Mouse (Mus musculus) gastrocnemius, postnatal 36 days (tissue): ENCODE measurements around the gene Flot1. TPM values are rescaled to one million over a fixed set of nuclear protein-coding genes. Genes with fewer than 3 reads are reported as not detected.

Experiments
- DNase-seq, 2 experiments: peaks; one replicate each; pipeline ENCODE4 v3.0.0; 2022
- intact Hi-C: fragments of 180-260 bp; cut with DNase I; formaldehyde crosslinking; loops from one replicate; pipeline ENCODE4 v1.15.1; 2025
- total RNA-seq, 2 experiments: library from RNA; stranded (reverse); gene quantifications; 2 replicates each; pipeline ENCODE4 v1.2.3; 2021

Flot1 gene
- total RNA-seq, 2 experiments from 2014 or later, result 44.0 to 44.1 TPM

DNA sequence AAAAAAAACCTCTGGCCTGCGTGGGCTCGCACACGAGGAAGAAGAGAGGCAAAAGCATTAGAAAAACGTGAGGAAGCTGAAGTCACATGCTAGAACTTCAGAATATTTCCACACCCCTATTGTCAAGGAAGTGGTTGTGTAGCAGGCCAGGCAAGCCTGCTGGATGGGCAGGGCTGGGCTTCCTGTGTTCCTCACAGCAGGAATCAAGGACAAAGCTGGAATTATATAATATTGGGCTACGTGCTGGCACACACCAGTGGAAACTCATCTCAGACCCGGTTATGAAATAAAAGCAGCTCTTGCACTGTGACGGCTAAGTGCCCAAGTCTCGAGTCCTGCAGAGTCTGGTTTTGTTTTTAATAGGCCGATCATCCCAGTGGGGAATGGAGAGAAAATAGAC is 15.0 kb upstream of the Flot1 start:
- intact Hi-C loops, result no loop called here
- peak; percentile 50 to 58 for DNase-seq

DNA sequence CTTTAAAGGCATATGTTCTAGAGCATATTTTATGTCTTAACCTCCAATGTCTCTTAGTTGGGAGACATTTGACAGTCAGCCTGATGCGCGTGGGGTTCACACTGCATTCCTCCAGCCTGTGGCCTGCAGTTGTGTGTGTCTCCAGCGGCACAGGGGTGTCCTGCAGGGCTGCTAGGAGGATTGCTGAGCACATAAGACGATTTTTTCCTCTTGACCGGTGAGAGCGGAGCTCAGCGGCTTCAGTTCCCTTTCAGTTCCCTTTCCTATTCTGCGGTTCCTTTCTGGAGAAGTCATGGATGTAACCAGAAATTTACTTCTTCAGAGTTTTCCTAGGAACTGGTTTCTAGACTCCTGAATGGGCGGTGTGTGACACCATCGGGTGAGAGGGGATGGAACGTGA is 13.6 kb upstream of the Flot1 start:
- intact Hi-C loops, result no loop called here
- DNase-seq, result no peak

DNA sequence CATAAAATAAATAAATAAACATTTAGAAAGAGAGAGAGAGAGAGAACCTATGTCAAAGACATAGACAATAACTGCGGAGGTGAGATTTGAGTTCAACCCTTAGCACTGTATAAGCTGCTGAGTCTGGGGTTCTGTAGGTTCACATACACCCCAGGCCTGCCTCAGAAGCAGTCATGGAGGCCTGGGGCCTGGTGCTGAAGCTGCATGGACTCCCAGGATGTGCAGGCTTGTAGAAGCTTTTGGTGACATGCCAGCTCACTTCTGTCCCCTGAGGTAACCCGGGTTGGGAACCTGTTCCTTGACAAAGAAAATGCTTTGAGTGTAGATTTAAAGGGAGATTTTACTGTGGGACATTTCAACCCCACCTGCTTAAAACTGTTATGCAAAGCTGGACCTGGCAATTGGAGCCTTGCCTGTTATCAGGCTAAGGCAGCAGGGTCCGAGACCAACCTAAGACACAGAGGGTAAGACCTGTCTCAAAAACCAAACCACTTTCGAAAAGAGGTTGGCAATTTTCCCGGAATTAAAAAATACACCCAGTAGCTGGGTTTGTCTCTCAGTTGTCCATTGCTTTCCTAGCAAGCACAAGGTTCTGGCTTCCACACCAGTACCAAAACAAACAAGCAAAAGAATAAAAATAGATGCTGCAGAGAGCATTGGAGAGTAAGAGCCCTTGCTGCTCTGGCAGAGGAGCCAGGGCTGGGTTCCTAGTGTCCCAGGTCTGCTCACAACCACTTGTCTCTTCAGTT is 12.0 kb upstream of the Flot1 start:
- intact Hi-C loops, result no loop called here
- no peak for DNase-seq

DNA sequence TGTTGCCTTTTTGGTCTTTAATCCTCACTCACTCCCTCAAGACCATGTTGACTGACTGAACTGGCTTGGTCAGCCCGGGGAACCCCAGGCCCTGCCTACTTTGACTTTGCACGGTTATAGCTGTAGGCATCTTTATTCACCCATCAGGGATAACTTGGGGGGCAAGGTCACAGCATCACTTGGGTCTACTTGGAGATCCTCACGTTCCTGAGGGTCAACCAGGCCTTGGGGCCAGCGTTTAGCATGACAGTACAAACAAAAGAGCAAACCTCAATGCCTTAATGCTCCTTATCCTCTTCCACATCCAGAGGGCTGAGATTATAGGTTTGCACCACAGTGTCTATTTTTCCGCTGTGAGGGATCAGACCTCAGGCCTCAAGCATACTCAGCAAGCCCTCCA is 10.7 kb upstream of the Flot1 start:
- intact Hi-C loops, result no loop called here
- no peak for DNase-seq

DNA sequence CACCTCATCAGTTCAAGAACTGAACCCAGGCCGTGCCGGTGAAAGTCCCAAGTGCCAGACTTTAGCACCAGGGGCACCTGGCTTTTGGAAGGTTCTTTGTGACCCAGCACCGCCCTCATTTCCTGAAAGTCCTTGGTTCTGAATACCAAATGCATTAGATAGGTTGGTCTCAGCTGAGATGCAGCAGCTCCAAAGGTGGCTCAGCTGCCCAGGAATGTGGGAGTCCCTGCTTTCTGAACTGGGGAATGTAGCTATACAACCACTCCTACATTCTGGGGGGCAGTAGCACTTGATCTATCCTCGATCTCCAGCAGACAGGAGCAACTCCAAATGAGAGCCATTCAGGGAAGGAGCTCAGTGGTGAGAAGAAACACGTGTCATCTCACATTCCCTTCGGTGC is 10.3 kb upstream of the Flot1 start:
- intact Hi-C loops, result no loop called here
- DNase-seq, result no peak

DNA sequence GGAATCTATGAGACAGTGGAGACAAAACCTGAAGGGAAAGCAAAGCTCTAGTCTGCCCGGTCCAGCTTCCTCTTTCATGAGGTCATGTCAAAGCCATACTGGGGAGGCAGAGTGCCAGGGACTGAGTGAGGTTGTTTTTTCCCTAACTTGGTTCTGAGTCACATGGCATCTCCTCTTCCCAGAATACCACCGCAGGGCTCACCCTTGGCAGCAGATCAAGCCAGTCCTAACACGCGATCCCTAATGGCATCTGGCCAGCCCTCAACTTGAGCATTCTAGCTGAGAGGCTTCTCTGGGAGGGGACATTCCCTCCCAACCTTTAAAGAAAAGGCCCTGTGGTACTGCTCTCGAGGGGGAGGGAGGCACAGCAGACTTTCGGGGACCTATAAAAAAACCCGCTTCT is 9.8 kb upstream of the Flot1 start:
- DNase-seq, result peak; percentile 85 to 92

DNA sequence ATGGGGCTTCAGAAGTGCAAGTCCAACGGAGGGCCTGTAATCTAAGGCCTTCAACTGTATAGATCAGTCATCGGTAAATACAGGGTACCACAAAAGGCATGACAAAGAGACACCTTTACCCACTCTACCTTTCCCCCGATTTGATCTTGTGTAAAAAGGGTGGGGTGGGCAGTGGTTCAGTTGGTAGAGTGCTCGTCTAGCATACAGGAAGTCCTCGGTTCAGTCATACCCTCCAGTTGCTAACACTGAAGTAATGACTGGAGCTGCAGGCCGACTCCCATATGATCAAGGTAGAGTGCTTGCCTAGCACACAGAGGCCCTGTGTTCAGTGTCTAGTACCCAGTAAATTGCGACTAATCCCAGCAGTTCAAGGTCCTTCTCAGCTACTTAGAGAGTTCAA is 9.4 kb upstream of the Flot1 start:
- intact Hi-C loops, result no loop called here
- no peak for DNase-seq

More for the DNA sequence above, 9.8 kb upstream of the Flot1 start:
- intact Hi-C loops, result no loop called here

DNA sequence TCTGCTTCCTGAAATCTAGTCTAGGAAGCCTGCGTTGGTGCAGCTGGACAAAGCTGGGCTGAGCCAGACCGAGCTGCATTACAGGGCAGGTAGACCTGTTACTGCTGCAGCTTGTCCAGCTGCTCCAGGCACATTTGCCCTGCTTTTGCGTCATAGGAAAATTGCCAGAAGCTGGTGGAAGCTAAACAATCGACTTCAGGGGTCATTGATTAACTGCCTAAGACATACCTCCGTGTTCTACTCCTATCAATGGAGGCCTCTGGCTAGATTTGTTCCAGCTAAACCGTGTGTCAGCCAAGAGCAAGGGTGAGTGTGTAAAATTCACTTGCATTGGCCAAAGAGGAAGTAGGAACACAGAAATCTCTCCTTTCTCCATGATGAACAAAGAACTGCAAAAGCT is 8.4 kb upstream of the Flot1 start:
- intact Hi-C loops, result no loop called here
- DNase-seq, result no peak

DNA sequence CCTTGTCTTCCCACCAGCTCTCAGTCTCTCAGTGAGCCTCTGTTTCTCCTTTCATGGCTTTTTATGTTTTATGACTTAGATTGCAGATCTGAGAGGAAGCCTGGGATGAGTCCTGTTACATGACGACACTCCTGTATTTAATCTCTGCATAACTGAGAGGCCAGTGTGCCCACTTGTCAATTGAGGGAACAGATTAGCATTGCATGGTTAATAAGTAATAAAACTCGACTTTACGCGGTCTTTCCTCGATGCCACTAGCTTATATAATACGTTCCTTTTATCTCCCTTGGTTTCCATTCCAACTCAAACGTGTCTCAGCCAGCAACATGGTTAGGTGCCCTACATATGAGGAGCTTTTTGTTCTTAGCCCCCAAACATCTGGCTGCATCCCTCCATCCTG is 7.2 kb upstream of the Flot1 start:
- intact Hi-C loops, result no loop called here

DNA sequence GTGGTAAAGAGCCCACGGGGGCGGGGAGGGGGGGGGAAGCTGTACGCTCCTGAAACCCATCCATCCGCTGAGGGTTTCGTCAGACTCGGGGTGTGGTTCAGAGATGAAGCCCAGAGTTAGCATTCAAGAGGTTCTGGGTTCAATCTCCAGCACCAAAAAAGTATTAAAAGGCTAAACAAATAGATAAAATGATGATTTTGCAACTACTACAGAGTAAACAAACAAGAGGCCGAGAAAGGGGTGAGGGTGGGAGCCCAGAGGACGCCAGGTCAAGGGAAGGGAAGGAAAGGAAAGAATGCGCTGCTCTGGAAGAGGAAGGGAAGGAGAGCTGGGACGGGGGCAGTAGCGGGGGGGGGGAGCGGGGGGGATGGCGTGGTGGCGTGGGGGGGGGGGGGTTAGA is 6.3 kb upstream of the Flot1 start:
- DNase-seq, result no peak

More for the DNA sequence above, 7.2 kb upstream of the Flot1 start:
- no peak for DNase-seq

DNA sequence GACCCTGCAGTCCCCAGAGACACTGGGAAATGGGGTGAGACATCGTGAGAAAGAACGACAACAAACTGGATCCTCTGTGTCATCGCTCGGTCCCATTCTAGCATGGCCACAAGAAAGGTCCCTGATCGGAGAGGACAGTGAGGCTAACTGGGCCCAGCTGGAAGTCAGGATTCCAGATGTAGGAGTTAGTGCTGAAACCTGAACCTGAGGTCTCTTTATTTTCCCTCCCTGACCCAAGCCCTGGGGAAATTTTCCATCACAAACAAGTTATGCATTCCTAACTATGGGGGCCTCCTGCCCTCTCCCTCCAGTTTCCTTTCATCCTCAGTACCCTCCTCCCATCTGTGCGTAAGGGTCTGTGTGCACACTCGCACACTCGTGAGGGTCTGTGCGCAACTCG is 5.8 kb upstream of the Flot1 start:
- intact Hi-C loops, result no loop called here
- no peak for DNase-seq

More for the DNA sequence above, 6.3 kb upstream of the Flot1 start:
- intact Hi-C loops, result no loop called here

DNA sequence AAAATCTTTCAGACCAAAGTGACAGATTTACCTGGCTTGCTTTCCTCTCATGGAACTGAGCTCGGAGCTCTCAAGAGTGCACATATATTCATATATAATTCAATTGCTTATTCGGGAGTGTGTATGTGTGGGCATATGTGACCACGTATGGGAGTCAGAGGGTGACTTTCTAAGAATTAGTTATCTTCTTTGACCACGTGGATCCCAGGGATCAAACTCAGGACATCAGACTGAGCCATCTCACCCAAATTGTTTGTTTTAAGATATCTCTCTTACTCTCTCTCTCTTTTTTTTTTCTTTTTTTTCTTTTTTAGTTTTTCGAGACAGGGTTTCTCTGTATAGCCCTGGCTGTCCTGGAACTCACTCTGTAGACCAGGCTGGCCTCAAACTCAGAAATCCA is 2.9 kb upstream of the Flot1 start:
- intact Hi-C loops, result loop anchor here (5.0 kb wide), 1 partner anchor 367 kb away; no protein-coding TSS in a partner anchor

DNA sequence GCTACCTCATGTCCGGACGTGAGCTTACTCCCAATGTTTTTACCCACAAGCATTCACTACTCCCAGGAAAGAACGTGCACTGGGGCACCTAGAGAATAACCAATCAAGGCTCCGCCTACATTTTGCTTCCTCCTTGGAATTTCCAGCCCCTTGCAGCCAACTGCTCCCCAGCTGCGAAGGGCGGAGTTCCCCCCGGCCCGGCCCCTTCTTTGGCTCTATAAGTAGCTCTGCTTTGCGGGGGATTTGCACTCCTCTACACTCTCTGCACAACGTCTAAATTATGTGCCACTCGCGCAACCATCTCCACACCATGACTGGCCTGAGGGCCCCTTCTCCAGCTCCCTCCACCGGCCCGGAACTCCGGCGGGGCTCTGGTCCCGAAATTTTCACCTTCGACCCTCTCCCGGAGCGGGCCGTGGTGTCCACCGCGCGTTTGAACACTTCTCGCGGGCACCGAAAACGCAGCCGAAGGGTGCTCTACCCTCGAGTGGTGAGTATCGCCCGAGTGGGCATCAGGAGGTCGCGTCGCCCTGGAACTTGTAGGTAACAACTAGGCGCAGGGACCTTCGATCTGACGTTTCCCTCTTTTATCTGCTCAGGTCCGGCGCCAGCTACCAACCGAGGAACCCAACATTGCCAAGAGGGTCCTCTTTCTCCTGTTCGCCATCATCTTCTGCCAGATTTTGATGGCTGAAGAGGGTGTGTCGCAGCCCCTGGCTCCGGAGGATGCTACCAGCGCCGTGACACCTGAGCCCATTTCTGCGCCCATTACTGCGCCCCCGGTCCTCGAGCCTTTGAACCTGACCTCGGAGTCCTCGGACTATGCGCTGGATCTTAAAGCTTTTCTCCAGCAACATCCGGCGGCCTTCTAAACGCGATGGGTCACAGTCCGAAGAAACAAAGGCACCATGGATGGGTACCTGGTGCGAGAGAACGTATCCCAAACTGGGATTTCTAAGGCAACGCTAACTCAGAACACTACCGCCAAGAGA is 1.3 kb upstream of the Flot1 start, which contains the start of gene Ier3:
Ier3 (plus strand) TSS at position 246 of the 992 bp plus-strand sequence.
- intact Hi-C loops, result loop anchor here (5.0 kb wide), 1 partner anchor 366 kb away; no protein-coding TSS in a partner anchor
- peak; percentile 77 to 79 for DNase-seq

More for the DNA sequence above, 2.9 kb upstream of the Flot1 start:
- DNase-seq, result no peak

DNA sequence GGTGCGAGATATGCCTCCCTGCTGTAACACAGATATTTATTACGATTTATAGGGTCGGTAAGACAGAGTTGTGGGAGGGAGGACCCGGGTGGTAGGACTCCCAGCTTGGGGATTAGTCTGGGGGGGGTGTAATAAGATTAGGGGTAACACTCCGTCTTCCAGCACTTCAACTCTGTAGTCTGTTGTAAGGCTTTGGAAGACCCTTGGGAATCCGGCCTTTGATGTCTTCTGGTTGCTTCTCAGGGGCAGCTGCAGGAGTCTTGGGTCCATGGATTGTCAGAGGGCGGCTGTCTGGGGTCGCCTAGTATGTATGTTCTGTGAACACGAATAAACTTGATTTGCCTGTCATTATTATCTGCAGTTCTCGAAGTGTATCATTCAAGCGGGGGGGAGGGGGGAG is 466 bp upstream of the Flot1 start:
- no peak for DNase-seq
- intact Hi-C loops, result loop anchor here (5.0 kb wide), 1 partner anchor 365 kb away; no protein-coding TSS in a partner anchor

DNA sequence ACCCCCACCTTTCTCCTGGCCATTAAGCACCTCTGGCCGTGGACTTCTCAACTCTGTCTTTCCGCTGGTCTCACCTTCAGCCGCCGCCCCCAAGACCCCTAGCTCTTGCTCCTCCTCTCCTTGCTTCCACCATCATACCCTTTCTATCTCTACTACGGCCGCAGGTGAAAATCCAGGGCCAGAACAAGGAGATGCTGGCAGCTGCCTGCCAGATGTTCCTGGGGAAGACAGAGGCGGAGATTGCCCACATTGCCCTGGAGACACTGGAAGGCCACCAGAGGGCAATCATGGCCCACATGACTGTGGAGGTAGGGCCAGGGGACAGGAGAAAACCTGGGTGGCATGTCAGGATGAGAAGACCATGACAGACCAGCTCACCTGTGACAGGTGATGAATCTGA is 1.4 kb downstream of the Flot1 start:
- intact Hi-C loops, result loop anchor here (5.0 kb wide), 1 partner anchor 363 kb away; no protein-coding TSS in a partner anchor
- no peak for DNase-seq

DNA sequence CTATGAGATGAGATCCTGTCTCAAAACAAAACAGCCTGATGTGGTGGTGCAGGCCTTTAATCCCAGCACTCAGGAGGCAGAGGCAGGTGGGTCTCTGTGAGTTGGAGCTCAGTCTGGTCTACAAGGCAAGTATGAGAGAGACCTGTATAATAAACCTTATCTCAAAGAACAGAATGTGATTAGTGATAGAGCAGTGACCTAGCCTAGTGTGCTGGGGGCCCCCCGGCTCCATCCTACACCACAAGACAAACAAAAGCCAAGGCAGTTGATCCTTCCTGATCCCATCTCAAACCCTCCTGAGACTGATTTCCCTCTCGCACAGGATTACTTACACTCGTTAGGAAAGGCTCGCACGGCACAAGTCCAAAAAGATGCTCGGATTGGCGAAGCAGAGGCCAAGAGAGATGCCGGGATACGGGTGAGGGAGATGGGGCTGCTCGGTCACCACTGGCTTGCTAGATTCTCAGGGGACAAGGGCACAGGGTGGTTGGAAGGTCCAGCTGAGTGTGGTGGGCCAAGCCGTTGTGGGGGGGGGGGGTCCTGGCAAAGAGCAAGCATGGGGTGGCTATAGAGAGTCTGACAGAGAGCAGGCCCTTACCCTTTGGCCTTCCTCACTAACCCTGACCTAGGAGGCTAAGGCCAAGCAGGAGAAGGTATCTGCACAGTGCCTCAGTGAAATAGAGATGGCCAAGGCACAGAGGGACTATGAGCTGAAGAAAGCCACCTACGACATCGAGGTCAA is 2.2 kb downstream of the Flot1 start:
- intact Hi-C loops, result loop anchor here (5.0 kb wide), 1 partner anchor 83 kb away; no protein-coding TSS in a partner anchor
- DNase-seq, result no peak

DNA sequence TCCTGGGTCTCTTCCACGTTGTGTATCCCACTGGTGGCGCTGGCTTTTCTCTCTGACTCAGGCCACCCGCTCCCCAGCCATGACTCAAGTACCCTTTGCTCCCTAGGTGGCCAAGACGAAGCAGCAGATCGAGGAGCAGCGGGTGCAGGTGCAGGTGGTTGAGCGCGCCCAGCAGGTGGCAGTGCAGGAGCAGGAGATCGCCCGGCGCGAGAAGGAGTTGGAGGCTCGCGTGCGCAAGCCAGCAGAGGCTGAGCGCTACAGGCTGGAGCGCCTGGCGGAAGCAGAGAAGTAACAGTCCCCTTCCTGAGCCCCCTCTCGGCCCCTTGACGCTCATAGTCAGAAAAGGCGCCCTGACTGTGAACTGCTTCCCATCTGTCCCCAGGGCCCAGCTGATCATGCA is 6.7 kb downstream of the Flot1 start:
- intact Hi-C loops, result loop anchor here (2.0 to 5.0 kb wide), 2 partner anchors 43 to 87 kb away; no protein-coding TSS in a partner anchor
- peak; percentile 70 to 75 for DNase-seq

DNA sequence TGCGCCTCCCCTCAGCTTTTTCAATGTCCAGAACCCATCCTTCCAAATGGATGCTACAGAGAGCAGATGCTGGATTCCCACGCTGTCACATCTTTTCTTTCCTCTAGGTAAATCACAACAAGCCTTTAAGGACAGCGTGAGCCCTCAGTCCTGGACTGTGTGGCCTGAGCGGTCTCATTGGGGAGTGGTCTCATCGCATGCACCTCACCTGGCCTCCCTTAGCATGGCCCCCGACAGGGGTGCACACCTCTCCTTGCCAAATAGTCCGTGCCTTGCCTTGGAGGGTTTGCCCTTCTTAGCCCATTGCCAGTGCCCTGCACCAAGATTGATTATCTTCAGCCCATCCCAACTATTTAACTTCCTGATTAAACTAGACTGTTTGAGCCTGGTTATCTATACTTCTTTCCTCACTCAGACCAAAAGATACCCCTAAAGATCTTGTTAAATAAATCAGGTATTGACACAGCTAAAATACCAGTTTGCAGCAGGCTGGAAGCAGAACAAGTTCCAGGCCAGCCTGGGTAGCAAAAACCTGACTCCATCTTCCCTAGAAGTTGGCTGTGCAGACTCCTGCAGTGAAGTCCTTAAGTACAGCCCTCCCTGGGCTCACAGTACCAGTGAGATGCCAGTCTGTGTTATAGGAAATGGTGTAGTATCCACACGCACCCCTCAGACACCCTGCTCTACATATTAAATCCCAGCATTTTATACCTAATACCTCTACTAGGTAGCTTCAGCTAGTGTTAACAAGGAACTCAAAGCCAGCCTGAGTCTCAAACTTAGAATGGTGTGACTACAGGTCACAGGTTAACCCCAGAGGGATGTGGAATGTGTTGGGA is 9.6 kb downstream of the Flot1 start:
- intact Hi-C loops, result no loop called here
- no peak for DNase-seq

DNA sequence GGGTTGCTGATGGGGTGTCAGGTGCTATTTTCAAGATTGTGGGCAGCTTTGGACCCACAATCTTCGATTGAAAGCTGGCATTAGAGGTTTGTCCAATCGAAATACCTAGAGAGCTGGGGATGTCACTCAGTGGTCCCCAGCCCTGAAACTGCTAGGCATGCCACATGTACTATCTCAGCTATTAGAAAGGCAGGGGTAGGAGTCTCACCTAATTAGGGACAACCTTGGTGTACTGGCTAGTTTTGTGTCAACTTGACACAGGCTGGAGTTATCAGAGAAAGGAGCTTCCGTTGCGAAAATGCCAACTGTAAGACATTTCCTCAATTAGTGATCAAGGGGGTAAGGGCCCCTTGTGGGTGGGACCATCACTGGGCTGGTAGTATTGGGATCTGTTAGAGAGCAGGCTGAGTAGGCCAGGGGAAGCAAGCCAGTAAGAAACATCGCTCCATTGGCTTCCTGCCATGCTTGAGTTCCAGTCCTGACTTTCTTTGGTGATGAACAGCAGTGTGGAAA is 10.3 kb downstream of the Flot1 start:
- no peak for DNase-seq
- intact Hi-C loops, result no loop called here
